In genomic region chr10:89257457-89258381, GRCm38 (mm10) we compare ENCODE assay signal across 8 mouse cellular contexts.
DNase-seq lines count a peak whose midpoint lies in the region; ATAC-seq and TF ChIP-seq lines count a peak whose summit lies in the region.

No protein-coding gene starts in this region.

- no peak for TF ChIP-seq CTCF in lung, adult 2 months (IDR thresholded peaks at IDR 0.05; ENCODE audit: insufficient read depth, low read length)

- peaks cover 7% of the 10 kb centered on the region; the same call in 1 of the 2 replicates for H3K27me3 ChIP-seq in lung, embryonic 15.5 days
- no peaks in the 10 kb centered on the region for H3K27me3 ChIP-seq in heart, embryonic 16.5 days (ENCODE audit: control insufficient read depth, insufficient read depth, low read length)

- 3% methylated on average over 16 of the region's 16 CpGs for WGBS in lung, embryonic 15.5 days
- 5% methylated on average over 16 of the region's 16 CpGs for WGBS in lung, adult 2 months
- 3% methylated on average over 16 of the region's 16 CpGs for WGBS in heart, embryonic 16.5 days

- no peak overlapping the region for H3K9ac ChIP-seq in lung, embryonic 15.5 days
- peak overlapping the region; percentile 62 for H3K9ac ChIP-seq in heart, embryonic 16.5 days (ENCODE audit: low read length)

- DNase-seq in lung, adult 2 months: no peak
- DNase-seq in embryo, embryonic 11 days: peak; percentile 55
- DNase-seq in left cerebral cortex, postnatal 25 days (ENCODE audit: low spot score in 2 of 2): peak; percentile 17 to 36
- DNase-seq in right cerebral cortex, postnatal 10 days (ENCODE audit: low spot score in 2 of 2): peak; percentile 56 to 64
- no peak for DNase-seq in spleen, postnatal 10 days (ENCODE audit: low spot score in 2 of 2)
- no peak for DNase-seq in adipocyte (ENCODE audit: low spot score)

- no peak for TF ChIP-seq POLR2A in lung, adult 2 months (IDR thresholded peaks at IDR 0.05; ENCODE audit: borderline replicate concordance, extremely low read depth, low read depth, low read length)

- peaks cover 17% of the 10 kb centered on the region; the same call in 1 of the 2 replicates for H3K4me1 ChIP-seq in lung, embryonic 15.5 days
- no peaks in the 10 kb centered on the region; the same call in 1 of the 2 replicates for H3K4me1 ChIP-seq in lung, adult 2 months (ENCODE audit: control insufficient read depth, insufficient read depth, low read length)
- peaks cover 19% of the 10 kb centered on the region for H3K4me1 ChIP-seq in heart, embryonic 16.5 days (ENCODE audit: control insufficient read depth, insufficient read depth, low read length)

- intact Hi-C loops in left cerebral cortex, postnatal 25 days (cut with DNase I): no loop called here

- no peak overlapping the region for H3K27ac ChIP-seq in lung, embryonic 15.5 days
- no peak overlapping the region for H3K27ac ChIP-seq in heart, embryonic 16.5 days (ENCODE audit: low read length)

- H3K4me2 ChIP-seq in lung, embryonic 15.5 days: peak overlapping the region; percentile 53
- peak overlapping the region; percentile 77 for H3K4me2 ChIP-seq in heart, embryonic 16.5 days (ENCODE audit: low read depth, low read length)

- H3K4me3 ChIP-seq in lung, embryonic 15.5 days: peak overlapping the region; percentile 25
- no peak overlapping the region for H3K4me3 ChIP-seq in lung, adult 2 months (replicated peaks; ENCODE audit: extremely low read depth, low read depth, low read length)
- peak overlapping the region; percentile 51 for H3K4me3 ChIP-seq in heart, embryonic 16.5 days (ENCODE audit: low read length)

- H3K9me3 ChIP-seq in lung, embryonic 15.5 days: no peaks in the 10 kb centered on the region
- no peaks in the 10 kb centered on the region for H3K9me3 ChIP-seq in heart, embryonic 16.5 days (replicated peaks; ENCODE audit: control insufficient read depth, low read length)

- peak; percentile 51; the same call in 1 of the 2 replicates for ATAC-seq in lung, embryonic 15.5 days (ENCODE audit: borderline replicate concordance, extremely low read depth, low FRiP score, low TSS enrichment)
- no peak for ATAC-seq in heart, embryonic 16.5 days (replicated peaks; ENCODE audit: extremely low read depth, insufficient read depth, low FRiP score)

- no peaks in the 10 kb centered on the region for H3K36me3 ChIP-seq in lung, embryonic 15.5 days
- no peaks in the 10 kb centered on the region for H3K36me3 ChIP-seq in heart, embryonic 16.5 days (ENCODE audit: control insufficient read depth, insufficient read depth)

Comparison
In these comparisons a context has a peak if more than half of its experiments do, and no peak if none do; other contexts are left out.
1. DNase-seq: peak in embryo, embryonic 11 days (single experiment), left cerebral cortex, postnatal 25 days (2 of 2) and right cerebral cortex, postnatal 10 days (2 of 2); none in lung, adult 2 months (single experiment), spleen, postnatal 10 days (0 of 2) and adipocyte (single experiment).